Mouse (Mus musculus) frontal cortex, postnatal 25 days (tissue): ENCODE measurements around the gene Btbd35f29.
"Not testable (repeated sequence)": the region's sequence is repeated elsewhere in the genome, so short reads cannot be mapped to it uniquely, and the experiment has no call there.

Source experiments
- DNase-seq, 2 experiments: peaks; one replicate each; pipeline ENCODE4 v3.0.0; 2022; ENCODE audit warnings: low spot score in 2 of 2

Gene Btbd35f29

DNA sequence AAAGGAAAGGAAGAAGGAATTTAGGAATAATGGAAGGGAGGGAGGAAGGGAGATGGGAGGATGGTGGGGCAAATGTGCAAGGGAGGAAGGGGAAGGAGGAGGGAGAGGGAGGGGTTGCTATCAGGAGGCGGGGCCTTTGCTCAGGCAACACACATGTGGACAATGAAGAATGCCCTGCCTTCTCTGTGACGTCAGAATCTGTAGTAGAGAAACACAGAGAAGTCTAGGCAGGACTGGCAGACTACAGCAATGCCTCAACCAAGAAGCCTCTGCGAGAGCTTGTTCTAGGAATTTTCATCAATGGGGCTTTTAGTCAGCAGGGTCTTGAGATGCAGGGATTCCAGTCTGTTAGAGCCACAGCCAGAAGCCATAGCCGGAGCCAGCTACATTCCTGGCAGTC, at the start of gene Btbd35f29:
Gene Btbd35f29, plus strand, starts transcription at position 301 of the 400 bp plus-strand sequence.
- not testable (repeated sequence) for DNase-seq

DNA sequence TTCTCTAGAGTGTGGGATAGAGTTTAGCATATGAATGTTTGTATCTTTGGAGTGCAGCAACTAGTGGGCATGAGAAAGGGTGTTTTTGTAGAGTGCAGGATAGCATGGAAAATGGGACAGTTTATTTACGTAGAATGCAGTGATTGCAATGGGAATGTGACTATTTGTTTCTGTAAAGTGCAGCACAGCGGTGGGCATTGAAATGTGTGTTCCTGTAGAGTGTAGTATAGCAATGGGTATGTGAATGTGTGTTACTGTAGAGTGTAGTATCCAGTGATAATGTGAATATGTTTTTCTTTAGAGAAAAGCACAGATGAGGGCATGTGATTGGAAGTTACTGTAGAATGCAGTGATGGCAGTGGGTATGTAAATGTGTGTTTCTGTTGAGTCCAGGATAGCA, 23.9 kb downstream of the Btbd35f29 start:
- DNase-seq = not testable (repeated sequence)

DNA sequence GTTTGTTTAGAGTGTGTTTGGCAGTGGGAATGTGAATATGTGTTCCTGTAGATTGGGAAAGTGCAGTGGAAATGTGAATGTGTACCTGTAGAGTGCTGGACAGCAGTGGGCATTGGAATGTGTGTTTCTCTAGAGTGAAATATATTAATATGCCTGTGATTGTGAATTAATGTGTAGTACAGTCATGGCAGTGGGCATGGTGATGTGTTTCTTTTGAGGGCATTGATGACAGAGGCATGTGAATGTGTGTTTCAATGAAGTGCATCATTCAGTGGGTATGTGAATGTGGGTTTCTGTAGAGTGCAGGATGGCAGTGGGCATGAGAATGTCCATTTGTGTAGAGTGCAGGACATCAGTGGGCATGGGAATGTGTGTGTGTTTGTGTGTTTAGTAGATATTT, 27.7 kb downstream of the Btbd35f29 start:
- DNase-seq = not testable (repeated sequence)

- DNase-seq = not testable (repeated sequence)
Measured at GRCm38 (mm10) chrX:31145835-31146234, 28.4 kb downstream of the Btbd35f29 start.

- DNase-seq = not testable (repeated sequence)
Measured at GRCm38 (mm10) chrX:31158534-31159085, 41.1 kb downstream of the Btbd35f29 start.

DNA sequence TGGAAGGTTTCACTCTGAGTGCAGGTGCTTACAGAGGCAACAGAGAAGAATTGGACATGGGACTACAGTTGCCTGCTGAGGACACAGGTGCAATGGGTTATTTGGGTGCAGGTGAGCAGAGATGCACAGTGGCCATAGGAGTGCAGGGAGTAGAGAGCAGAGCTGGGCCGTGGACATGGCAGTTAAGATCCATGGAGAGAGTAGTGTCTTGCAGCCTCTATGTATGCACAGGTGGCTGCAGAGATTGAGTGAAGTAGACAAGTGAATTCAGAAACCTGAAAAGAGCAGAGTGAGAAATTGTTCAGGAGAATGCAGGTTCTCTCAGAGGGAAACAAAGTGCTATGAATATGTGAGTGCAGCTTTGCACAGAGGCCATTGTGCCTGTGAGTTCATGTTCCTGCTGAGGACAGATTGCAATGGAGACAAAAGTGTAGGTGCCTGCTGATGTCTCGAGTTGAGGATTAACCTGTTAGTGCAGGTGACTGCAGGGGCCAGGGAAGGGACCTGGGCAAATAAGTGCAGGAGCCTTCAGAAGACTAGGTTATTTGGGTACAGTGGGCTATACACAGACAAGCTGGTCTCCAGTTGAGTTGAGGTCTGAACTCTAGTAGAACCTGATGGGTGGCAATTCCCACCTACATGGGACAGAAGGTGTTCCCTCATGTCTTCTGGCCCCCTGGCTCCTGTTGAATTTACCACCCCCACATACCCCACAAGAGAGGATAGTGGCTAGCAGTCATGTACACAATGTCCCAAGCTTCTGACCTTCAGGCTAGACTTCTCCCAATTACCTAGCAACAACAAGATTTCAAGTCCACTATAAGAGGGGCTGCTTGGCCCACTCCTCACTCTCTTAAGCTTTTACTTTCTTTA, 42.2 kb downstream of the Btbd35f29 start:
- not testable (repeated sequence) for DNase-seq

GRCm38 (mm10) chrX:31160554-31160953, 43.1 kb downstream of the Btbd35f29 start:
- not testable (repeated sequence) for DNase-seq

- not testable (repeated sequence) for DNase-seq
Measured at GRCm38 (mm10) chrX:31162638-31163037, 45.2 kb downstream of the Btbd35f29 start.

GRCm38 (mm10) chrX:31165193-31165592, 47.7 kb downstream of the Btbd35f29 start:
- not testable (repeated sequence) for DNase-seq
